Mouse (Mus musculus): ENCODE measurements around the gene Cnr1.

Cnr1 gene

DNA sequence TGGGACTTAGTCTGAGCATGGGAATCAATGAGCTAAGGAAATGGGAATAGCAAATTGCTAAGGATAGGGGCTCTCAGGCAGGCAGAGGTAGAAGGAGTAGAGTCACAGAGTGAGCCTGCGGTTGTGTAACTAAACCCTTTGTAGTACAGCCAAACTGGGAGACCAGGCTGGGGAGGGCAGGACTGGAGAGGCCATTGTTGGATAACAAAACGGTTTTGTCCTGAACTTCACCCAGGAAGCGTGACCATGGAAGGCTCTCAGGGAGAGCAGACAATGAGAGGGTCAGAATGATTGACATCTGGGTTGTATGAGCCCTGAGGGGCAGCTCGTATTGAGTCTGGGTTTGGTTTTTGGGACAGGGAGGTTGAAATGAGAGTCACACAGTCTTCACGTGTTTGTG lies 17.2 kb downstream of the Cnr1 start:
- CTCF ChIA-PET: interaction anchor here (0.6 kb wide), 1 partner anchor 26 kb away, joined by 3 read pairs; no protein-coding TSS in a partner anchor

DNA sequence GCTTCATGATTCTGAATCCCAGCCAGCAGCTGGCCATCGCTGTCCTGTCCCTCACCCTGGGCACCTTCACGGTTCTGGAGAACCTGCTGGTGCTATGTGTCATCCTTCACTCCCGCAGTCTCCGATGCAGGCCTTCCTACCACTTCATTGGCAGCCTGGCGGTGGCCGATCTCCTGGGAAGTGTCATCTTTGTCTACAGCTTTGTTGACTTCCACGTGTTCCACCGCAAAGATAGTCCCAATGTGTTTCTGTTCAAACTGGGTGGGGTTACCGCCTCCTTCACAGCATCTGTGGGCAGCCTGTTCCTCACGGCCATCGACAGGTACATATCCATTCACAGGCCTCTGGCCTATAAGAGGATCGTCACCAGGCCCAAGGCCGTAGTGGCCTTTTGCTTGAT lies 19.5 kb downstream of the Cnr1 start:
- CTCF ChIA-PET: no interaction called here

GRCm38 (mm10) chr4:33945742-33946141 lies 21.3 kb downstream of the Cnr1 start:
- CTCF ChIA-PET: no interaction called here

DNA sequence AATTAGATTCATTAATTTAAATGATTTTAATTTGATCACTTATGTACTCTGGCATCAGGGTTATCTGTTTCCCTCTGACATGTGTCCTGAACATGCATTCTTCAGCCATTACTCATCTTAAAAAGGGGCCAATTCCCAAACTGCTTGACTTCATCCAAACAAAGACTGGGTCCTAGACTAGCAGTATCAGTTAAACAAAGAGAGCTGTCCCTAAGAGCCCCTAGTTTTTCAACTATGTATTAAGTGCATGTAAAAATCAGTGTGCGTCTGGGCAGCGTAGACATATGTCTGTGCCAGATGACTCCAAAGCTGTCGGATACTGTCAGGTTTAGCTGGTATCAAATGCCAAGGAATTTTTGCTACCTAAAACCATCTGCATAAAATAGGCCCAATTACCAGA lies 23.2 kb downstream of the Cnr1 start:
- CTCF ChIA-PET: interaction anchor here (0.5 kb wide), 1 partner anchor 150 kb away, joined by 3 read pairs; no protein-coding TSS in a partner anchor

DNA sequence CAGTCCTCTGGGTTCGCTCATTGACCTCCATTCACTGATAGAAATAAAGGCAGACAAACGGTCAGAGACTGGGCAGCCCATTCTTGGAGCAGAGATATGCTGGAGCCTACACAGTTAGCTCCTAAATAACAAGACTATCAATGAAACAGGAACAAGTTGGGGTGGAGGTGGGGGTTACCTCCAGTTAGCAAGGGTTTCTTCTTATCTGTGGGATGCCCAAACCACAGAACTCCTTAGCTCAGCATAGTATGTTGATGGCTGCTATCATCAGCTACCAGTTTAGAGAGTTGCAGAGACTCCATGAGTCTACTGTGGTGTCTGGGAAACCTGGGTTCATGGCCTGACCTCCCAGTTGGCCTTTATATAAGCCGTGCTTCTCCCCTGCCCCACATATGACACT lies 33.0 kb downstream of the Cnr1 start:
- CTCF ChIA-PET: no interaction called here

DNA sequence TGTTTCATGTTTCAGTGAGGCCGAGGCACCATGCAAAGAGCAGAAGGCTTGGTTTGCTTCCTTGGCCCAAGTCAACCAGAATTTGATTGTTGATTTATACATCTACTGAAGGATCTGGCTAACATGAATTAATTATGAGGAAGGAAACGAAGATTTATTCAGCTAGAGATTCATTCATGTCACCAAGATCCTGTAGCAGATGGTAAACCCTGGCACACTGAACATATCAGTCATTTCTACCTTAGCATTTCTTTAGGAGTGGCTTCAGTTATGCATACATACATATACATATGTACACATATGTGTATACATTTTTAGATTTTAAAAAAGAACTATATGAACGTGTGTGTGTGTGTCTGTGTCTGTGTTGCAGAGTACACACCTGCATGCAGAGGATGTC lies 34.1 kb downstream of the Cnr1 start:
- CTCF ChIA-PET: no interaction called here

DNA sequence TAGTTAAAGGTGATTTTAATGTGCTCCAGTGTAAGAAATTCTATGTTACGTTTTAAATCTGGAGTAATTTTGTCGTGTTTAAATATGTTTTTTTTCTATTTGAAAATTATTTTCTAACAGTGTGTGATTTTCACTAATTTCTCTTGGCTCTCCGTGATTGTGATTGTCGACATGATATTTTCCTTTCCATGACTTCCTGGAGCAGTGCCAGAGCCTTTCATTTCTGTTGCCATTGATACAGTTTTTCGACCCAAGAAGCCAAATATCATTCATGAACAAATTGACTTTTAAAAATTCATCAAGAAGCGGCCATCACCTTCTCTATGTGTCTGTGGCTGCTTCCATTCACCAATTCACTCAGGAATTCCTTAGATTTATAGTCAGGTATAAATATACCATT lies 35.4 kb downstream of the Cnr1 start:
- CTCF ChIA-PET: no interaction called here

- CTCF ChIA-PET: no interaction called here
Measured at GRCm38 (mm10) chr4:33970726-33971125, 46.3 kb downstream of the Cnr1 start.

DNA sequence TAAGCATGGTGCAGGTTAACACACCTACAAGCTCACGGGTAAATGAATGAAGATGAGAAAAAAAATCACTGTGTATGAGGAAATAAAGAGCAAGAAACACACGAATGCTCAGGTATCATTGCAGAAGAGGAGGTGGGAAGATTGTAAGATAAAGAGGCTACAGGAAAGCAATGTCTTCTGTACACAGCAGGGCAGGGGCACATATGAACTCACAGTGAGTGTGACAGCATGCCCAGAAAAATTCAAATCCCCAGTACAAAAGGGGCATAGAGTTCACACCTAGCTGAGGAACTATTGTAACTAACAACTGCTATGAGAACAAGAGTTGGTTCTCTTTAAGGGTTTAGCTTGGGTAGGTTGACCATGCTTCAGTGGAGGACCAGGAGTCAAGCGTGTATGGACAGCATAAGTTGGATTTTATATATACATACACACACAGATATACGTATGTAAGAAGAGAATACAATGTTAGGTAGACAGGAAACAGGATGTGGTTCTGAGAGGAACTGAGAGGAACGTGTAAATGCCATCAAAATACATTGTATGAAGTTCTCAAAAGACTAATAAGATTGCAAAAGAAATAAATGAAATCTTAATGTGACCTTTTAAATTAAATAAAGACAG lies 64.2 kb downstream of the Cnr1 start:
- CTCF ChIA-PET: no interaction called here

GRCm38 (mm10) chr4:33992687-33993086 lies 68.3 kb downstream of the Cnr1 start:
- CTCF ChIA-PET: no interaction called here

DNA sequence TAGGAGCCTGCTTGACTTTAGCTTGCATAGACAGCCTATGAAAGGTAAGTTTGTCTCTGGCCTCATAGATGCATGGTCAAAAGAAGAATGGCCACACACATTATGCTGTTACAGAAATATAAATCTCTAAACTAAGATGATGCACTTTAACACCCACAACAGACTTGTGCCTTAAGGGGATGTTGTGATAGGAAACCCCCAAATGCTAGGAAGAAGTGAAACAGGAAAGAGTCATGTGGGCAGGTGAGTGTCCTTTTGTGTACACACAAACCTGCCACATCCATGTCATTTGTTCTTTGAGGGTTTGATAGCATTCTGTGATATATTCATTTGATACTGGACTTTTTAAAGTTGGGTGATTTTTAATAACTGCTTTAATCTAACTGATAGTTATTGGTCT lies 72.0 kb downstream of the Cnr1 start:
- CTCF ChIA-PET: no interaction called here
